Mouse (Mus musculus): ENCODE data around the gene Mrpl41.

GRCm38 (mm10) chr2:24935057-24935796 lies 39.7 kb downstream of the Mrpl41 start, which contains the start of gene Arrdc1:
- TF ChIP-seq GATA1 (IDR thresholded peaks at IDR 0.05; ENCODE audit: low read length) (no peak), TAL1 (IDR thresholded peaks at IDR 0.05; ENCODE audit: low read length) (no peak)

Data from erythroblast, embryonic 14.5 days (primary cell).